Mouse (Mus musculus) adrenal gland, postnatal 0 days (tissue): Measurements from ENCODE around the gene Ntmt1. TPM values are rescaled to one million over a fixed set of nuclear protein-coding genes. Genes with fewer than 3 reads are reported as not detected.

Source experiments
- polyA plus RNA-seq: library from polyadenylated mRNA; unstranded; fragments of >200 nt; fragmentation: Nextera tagmentation; extraction: Ambion mirVana; gene quantifications from 2 replicates; pipeline ENCODE4 v1.2.1, GENCODE M21; 2015

Ntmt1 gene
- 81.4 and 91.3 TPM in 2 replicates for polyA plus RNA-seq

DNA sequence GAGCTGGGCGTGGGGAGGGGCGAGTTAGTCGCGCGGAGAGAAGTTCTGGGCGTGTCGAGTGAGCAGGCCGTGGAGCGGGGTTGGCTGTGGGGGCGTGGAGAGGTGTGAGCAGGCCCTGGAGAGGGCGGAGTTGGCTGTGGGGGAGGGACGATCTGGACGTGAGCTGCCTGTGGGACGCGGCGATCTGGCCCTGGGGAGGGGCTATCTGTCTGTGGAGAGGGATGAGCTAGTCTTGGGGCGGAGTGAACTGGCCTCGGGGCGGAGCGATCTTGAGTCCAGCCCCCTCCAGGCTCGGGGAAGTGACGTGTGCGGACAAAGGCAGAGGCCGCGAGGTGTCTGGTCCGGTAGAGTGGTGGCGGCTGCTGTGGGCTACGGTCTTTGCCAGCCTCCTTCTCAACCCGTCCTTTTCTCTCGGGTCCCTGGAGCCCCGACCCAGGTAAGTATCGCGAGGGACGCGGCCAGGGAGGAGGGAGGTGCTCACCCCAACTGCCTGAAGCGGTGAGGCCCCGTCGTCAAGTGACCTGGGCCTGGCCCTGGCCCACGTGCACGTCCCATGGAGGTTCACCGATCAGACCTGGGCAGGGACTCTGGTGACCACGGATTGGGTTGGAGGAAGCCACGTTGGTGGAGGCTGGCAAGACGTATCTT lies at the start of gene Ntmt1:
Gene Ntmt1, plus strand, starts transcription at position 179 of the 648 bp plus-strand sequence.

DNA sequence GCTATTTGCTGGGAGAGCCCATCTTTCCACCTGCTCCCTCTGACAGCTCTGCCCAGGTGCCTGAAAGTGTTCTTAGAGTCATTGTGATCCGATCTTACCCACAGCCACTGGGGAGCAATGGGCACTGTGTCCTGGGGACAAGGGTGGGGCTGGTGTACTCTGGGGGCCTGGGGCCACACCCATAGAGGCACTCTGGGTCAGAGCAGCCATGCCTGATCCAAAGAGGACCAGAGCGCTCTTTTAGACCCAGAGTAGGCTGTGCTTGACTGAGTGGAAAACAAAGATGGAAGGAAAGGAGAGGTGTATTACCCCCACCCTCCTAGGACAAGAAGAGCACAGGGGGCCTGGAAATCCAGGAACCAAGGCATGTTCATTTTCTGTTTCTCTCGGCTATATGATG lies 4.0 kb upstream of the Ntmt1 start, which contains the start of gene 1700001O22Rik:
Gene 1700001O22Rik, minus strand, starts transcription at position 58 of the 400 bp plus-strand sequence.

DNA sequence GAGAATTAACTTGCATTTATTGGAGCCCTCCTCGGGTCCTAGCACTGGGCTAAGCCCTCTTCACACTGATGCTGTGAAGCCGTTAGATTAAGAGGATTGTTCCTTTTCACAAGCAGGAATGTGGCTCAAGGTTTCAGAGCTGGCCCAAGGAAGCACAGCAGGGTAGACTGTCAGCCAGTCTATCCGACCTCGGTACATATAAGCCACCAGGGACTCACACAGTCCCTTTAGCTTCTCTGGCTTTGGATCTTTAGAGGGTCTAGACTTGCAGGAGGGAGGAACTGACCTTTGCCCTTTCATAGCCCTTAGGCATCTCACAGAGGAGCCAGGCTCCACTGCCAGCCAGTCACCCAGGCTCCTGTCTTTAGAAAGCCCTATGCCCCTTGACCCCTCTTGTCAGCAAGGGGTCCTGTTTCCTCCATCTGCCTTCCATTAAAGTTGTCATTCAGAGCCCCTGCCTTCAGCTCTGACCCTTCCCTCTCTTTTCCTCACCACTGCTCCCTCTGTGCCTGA lies 22.7 kb downstream of the Ntmt1 start, which contains the start of gene Asb6:
Gene Asb6, minus strand, starts transcription at position 51 of the 513 bp plus-strand sequence.

DNA sequence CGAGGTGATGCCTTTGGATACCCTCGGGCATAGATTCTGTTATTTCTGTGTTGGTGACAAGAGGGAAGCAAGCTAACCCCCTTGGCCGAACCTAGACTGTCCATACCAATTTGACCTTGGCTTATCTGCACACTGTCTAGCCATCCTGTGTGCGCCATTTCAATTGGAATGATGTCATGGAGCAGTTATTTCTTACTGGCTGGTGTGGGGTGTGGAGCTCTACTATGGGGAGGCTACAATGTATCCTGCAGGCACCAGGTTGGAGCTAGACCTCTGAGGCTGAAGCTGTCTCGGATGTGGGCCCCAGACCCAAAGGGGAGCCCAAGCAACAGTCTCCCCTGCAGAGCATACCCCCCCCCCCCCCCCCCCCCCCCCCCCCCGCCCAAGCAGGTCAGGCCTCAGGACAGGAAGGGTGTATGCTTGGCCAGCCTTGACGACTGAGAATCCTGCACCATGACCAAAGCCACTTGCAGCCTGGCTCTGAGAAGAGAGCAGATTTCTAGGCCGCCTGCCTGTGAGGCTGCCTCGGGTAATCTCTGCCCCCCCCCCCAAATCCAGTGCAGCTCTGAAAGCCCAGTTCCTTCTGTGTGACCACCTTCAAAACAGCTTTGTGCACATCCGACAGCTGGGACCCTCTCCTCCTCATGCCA lies 26.9 kb downstream of the Ntmt1 start, which contains the start of gene Prrx2:
Gene Prrx2, plus strand, starts transcription at position 600 of the 650 bp plus-strand sequence.

Other genes starting within 250 kb of the Ntmt1 start
- 2.5 and 3.7 TPM in 2 replicates for gene Cstad, start 212.8 kb upstream of the Ntmt1 start, polyA plus RNA-seq
- 0.43 and 0.65 TPM in 2 replicates for gene 1700001O22Rik, start 4.2 kb upstream of the Ntmt1 start, polyA plus RNA-seq
- 26.4 and 30.8 TPM in 2 replicates for gene Asb6, start 22.5 kb downstream of the Ntmt1 start, polyA plus RNA-seq
- 5.7 and 11.8 TPM in 2 replicates for gene Prrx2, start 27.1 kb downstream of the Ntmt1 start, polyA plus RNA-seq
- gene Ptges, start 122.0 kb downstream of the Ntmt1 start, polyA plus RNA-seq = 6.7 and 8.8 TPM in 2 replicates
- gene Tor1b, start 145.1 kb downstream of the Ntmt1 start, polyA plus RNA-seq = 26.7 and 37.6 TPM in 2 replicates
- gene Tor1a, start 160.1 kb downstream of the Ntmt1 start, polyA plus RNA-seq = 74.8 and 75.9 TPM in 2 replicates
- 44.0 and 63.8 TPM in 2 replicates for gene BC005624, start 174.4 kb downstream of the Ntmt1 start, polyA plus RNA-seq
- 12.7 and 14.6 TPM in 2 replicates for gene Usp20, start 174.5 kb downstream of the Ntmt1 start, polyA plus RNA-seq